Mouse (Mus musculus) frontal cortex, adult (tissue): ENCODE data around the gene Eid2.
"Not testable (repeated sequence)": the region's sequence is repeated elsewhere in the genome, so short reads cannot be mapped to it uniquely, and the experiment has no call there.

Source experiments
- ATAC-seq: cut with Nextera tagmentation; 2 replicates; pipeline ENCODE4 v1.9.2; 2017; ENCODE audit warnings: mild to moderate bottlenecking, moderate library complexity, mixed read lengths; ENCODE audit not compliant: low TSS enrichment

Eid2 gene

GRCm38 (mm10) chr7:28267129-28268041 is at the start of gene Eid2:
Gene Eid2, plus strand, starts transcription at chr7:28267881.
- ATAC-seq: peak; percentile 96

GRCm38 (mm10) chr7:28218951-28219740 is 48.5 kb upstream of the Eid2 start:
- ATAC-seq: not testable (repeated sequence)

- not testable (repeated sequence) for ATAC-seq
Measured at GRCm38 (mm10) chr7:28226836-28227235, 40.8 kb upstream of the Eid2 start.

- not testable (repeated sequence) for ATAC-seq
Measured at GRCm38 (mm10) chr7:28227421-28227820, 40.3 kb upstream of the Eid2 start.

GRCm38 (mm10) chr7:28243943-28244342 is 23.7 kb upstream of the Eid2 start:
- not testable (repeated sequence) for ATAC-seq

- no peak for ATAC-seq
Measured at GRCm38 (mm10) chr7:28248957-28249356, 18.7 kb upstream of the Eid2 start.

- ATAC-seq: no peak
Measured at GRCm38 (mm10) chr7:28251976-28252375, 15.7 kb upstream of the Eid2 start.

- ATAC-seq: no peak
Measured at GRCm38 (mm10) chr7:28254591-28254990, 13.1 kb upstream of the Eid2 start.

GRCm38 (mm10) chr7:28255476-28255875 is 12.2 kb upstream of the Eid2 start:
- ATAC-seq: no peak

GRCm38 (mm10) chr7:28262861-28263260 is 4.8 kb upstream of the Eid2 start:
- ATAC-seq: no peak

GRCm38 (mm10) chr7:28263786-28264185 is 3.9 kb upstream of the Eid2 start:
- peak; percentile 52; the same call in 1 of the 2 replicates for ATAC-seq

- ATAC-seq: no peak
Measured at GRCm38 (mm10) chr7:28265391-28265790, 2.3 kb upstream of the Eid2 start.

GRCm38 (mm10) chr7:28268042-28268531 is 406 bp downstream of the Eid2 start:
- ATAC-seq: peak; percentile 72

GRCm38 (mm10) chr7:28268576-28268975 is 895 bp downstream of the Eid2 start:
- ATAC-seq: no peak

GRCm38 (mm10) chr7:28269355-28269754 is 1.7 kb downstream of the Eid2 start:
- no peak for ATAC-seq

- no peak for ATAC-seq
Measured at GRCm38 (mm10) chr7:28271761-28272160, 4.1 kb downstream of the Eid2 start.

- ATAC-seq: no peak
Measured at GRCm38 (mm10) chr7:28277237-28277614, 9.5 kb downstream of the Eid2 start.

- peak; percentile 88 for ATAC-seq
Measured at GRCm38 (mm10) chr7:28277615-28278278, 10.1 kb downstream of the Eid2 start, which contains the start of gene Eid2b. Gene Eid2b, plus strand, starts transcription at chr7:28277739.

- no peak for ATAC-seq
Measured at GRCm38 (mm10) chr7:28278279-28278652, 10.6 kb downstream of the Eid2 start.

GRCm38 (mm10) chr7:28280630-28281029 is 12.9 kb downstream of the Eid2 start:
- ATAC-seq: no peak

- no peak for ATAC-seq
Measured at GRCm38 (mm10) chr7:28290165-28290564, 22.5 kb downstream of the Eid2 start.
